Mouse (Mus musculus) heart, postnatal 25 days (tissue): ENCODE measurements at regions not wholly inside any gene's neighbourhood (a gene's known extent, or its start where the extent isn't known, plus 50 kb on each side); places are given as distances from the start of the nearest gene placed in this dataset.

ENCODE experiments used
- DNase-seq: peaks from one replicate; pipeline ENCODE4 v3.0.0; 2022; ENCODE audit warnings: low spot score
- intact Hi-C: fragments of 180-260 bp; cut with DNase I; formaldehyde crosslinking; loops from one replicate; pipeline ENCODE4 v1.15.1; 2025

DNA sequence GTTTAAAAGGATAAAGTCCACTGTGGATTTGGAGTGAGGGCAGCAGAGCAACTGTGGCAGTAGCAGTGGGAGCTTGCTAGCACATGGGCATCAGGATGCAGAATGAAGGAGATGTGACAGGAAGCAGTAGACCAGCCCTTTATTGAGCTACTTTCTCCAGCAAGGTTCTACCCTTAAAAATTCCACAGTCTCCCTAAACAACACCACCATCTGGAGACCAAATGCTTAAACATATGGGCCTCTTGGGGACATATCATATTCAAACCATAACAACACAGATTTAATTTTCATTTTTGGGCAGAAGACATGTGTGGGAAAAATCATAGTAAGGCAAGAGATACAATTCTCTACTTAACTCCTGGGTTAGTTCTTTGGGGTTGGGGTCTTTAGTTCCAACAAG, 656.1 kb downstream of the Ets1 start:
- no peak for DNase-seq
- intact Hi-C loops: no loop called here

DNA sequence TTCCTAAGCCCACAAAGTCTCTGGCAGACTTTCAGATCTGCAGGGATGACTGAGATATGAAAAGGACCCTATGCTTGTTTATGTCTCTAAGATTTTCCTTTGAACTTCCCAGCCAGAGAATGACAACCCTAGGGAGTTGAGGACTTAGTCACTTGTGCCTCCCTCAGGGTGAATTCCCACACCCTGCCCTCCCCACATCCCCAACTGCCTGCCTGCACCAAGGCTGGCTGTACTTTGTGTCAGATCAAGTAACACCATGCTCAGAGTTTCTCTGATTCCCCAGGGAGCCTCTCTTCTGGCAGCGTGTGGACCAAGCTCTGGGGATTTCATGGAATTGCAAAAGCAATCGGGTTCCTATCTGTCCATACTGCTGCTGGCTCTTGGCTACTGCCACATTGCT, 659.9 kb downstream of the Ets1 start:
- DNase-seq: no peak
- intact Hi-C loops: no loop called here

- intact Hi-C loops: no loop called here
- no peak for DNase-seq
Observed at GRCm38 (mm10) chr9:33319525-33320025, 683.6 kb downstream of the Ets1 start.

DNA sequence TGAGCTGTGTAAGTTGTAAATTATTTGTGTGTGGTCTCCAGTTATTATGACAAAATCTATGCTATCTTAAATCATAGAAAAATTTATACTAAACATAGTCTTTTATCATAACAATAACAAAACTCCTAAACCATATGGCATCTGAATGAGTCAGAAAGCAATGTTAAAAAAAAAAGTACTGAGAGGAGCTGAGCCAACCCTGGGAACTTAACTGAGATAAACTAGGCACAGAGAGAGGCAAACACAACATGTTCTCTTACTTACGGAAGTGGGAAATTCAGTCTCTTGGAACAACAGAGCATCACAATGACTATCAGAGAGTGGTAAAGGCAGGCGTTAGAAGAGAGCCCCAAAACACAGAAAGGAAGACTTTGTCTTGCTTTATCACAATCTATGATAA, 691.7 kb downstream of the Ets1 start:
- intact Hi-C loops: no loop called here
- DNase-seq: no peak

- no peak for DNase-seq
- intact Hi-C loops: no loop called here
Observed at GRCm38 (mm10) chr9:33350258-33350657, 714.2 kb downstream of the Ets1 start.

DNA sequence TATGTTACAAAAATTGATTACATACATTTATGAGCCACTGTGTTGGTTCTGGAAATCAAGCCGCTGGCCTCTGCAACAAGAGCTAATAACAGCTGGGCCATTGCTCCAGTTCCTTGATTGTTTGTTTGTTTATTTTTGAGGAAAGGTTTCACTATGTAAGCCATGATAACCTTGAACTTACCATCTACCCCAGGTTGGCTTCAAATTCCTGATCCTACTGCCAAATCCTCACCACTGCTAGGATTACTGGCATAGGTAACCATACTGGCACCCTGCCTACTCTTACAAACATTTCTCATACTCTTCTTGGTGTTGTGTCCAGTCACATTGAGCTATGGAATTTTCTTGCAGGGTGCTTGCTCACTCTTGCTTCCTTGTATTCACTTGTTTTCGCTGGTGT, 720.6 kb downstream of the Ets1 start:
- DNase-seq: no peak
- intact Hi-C loops: no loop called here

GRCm38 (mm10) chr9:33360966-33361365, 724.9 kb downstream of the Ets1 start:
- intact Hi-C loops: no loop called here
- DNase-seq: no peak

DNA sequence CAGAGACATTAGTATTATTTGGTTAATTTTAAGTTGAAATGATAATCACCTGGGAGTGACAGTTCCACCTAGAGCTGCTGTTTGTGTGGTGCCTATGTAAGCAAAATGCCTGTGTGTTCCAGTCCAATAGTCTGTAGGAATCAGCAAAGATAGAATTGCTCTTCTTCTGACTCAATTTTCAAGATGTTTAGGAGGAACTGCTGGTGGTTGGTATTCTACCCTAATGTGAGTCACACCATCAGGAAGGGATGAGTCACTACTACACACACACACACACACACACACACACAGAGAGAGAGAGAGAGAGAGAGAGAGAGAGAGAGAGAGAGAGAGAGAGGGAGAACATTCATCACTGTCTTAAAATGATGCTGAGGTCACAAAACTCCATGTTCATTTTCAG, 753.1 kb downstream of the Ets1 start:
- DNase-seq: no peak
- intact Hi-C loops: no loop called here

DNA sequence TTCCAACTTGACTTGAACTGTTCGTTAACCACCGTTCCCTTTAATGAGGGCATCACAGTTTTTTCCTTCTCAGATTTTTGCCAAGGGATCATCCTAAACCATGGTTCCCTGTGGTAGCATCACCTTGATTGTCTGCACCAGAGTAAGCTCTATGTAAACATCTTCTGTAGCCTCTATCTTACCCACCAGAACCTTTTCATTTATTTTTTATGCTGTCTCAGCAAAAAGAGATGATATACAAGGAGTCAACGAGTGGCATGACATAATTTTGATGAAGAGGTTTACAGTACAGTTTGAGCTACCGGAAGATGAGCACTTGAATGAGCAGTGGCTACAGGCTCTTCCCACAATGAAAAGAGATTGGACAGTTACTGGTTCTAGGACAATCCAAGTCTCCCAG, 768.7 kb downstream of the Ets1 start:
- no peak for DNase-seq
- intact Hi-C loops: no loop called here

DNA sequence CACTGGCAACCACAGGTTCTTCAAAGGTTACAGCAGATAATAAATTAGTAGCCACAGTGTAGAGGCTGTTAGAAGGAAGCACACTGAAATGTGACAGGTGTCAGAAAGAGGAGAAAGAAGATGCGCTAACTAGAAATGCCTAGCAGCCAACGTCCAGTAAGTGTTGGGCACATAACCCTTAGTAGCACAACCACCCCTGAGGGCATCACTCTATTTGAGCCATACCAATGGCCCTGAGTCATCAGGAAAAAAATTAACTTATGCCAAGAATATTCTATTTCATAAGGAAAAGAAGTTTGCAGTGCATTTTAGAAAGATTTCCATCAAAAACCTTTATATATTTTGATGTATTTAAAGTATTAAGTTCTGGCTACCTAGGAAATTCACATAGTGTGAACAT, 771.5 kb downstream of the Ets1 start:
- intact Hi-C loops: no loop called here
- no peak for DNase-seq

GRCm38 (mm10) chr9:33423781-33424180, 787.8 kb downstream of the Ets1 start:
- no peak for DNase-seq
- intact Hi-C loops: no loop called here

DNA sequence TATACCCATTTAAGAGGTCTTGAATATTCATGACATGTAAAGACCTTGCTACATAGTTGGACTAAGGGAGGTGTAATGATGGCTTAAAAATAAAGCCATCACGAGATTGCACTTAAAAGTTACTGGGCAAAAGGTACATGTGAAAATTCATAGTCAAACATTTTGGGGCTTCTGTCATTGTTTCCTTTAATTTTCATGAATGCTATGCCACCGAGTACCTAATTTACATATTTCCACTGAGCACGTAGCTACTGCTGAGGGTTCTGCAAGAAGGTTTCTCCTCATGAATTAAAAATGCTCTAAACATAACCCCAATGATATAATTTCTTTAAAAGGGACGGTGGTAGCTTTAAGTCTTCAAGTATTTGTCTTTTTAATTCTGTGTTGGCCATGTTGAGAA, 800.4 kb downstream of the Ets1 start:
- intact Hi-C loops: no loop called here
- no peak for DNase-seq

- intact Hi-C loops: no loop called here
- DNase-seq: no peak
Observed at GRCm38 (mm10) chr9:33442266-33442665, 806.2 kb downstream of the Ets1 start.

DNA sequence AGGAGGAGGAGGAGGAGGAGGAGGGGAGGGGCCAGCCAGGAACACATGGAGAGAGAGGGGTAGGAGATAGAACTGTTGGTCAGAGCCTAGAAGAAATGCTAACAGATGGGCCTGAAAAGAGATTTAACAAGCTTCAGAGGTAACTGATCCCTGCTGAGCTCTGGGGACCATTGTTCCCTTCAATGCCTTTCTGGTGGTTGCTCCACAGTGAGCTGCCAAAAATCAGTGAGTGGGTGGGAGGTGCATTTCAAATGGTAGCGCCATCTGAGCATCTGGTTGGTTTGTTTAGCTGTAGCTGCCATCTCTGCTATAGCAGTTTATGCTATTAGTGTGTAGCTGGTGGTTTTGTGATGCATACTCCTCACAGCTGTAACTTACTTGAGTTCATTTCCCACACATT, 809.9 kb downstream of the Ets1 start:
- intact Hi-C loops: no loop called here
- DNase-seq: no peak

DNA sequence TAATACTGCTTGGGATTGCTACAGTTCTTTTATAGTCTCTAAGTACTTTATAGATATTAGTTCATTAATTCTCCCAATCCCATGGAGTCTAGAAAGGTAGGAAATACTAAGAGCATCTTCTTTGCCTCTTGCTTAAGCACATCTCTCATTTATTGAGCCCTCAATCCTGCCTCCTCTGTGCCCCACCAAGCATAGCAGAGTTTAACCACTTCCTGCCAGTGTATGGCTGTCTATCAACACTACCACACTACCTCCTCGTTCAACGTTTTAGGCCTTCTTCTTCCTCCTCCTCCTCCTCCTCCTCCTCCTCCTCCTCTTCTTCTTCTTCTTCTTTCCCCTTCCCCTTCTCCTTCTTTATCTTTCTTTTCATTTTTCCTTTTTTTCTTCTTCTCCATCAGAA, 839.1 kb downstream of the Ets1 start:
- intact Hi-C loops: no loop called here
- DNase-seq: no peak

DNA sequence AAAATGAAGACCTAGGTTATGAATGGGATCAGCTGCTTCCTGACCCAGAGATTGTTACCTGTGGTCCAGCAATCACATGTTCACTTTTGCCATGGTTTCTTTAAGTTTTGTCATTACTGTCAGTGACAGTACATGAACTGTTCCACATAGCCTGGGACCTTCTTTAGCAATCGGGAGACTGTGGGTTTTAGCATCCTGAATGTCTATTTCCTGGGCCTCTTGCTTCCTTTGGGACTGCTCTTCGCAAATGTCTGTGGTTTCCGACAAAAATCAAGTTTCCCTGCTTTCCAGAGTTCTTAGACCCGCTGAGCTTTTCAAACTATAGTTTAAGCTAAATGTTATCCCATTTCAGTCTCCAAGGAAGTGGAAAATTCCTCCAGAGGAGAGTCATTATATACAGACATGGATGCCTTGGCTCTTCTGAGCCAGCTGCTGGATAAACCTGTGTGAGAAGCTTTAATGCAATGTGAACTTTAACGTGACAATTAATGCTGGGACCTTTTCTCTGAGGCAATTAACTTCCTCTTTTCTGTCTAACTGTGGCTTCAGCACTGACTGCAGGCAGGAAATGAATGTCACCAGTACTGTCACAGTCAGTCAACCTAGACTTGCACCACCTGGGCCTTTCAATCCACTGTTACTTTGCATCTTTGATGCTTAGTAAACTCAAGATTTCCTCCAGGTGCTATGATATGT, 847.0 kb downstream of the Ets1 start:
- intact Hi-C loops: no loop called here
- no peak for DNase-seq

DNA sequence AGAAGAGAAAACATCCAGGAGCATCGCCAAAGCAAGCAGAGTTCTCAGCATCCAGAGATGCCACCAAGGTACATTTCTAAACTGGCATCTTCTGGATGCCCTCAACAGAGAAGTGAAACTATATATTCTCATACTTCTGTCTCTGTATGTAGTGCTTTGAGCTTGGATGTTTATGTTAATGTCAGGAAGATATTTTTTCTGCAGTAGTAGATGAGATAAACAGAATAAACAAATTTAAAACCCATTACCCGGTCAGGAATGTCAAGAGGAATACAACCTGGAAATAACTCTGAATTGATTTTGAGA, 847.5 kb downstream of the Ets1 start:
- no peak for DNase-seq
- intact Hi-C loops: no loop called here

DNA sequence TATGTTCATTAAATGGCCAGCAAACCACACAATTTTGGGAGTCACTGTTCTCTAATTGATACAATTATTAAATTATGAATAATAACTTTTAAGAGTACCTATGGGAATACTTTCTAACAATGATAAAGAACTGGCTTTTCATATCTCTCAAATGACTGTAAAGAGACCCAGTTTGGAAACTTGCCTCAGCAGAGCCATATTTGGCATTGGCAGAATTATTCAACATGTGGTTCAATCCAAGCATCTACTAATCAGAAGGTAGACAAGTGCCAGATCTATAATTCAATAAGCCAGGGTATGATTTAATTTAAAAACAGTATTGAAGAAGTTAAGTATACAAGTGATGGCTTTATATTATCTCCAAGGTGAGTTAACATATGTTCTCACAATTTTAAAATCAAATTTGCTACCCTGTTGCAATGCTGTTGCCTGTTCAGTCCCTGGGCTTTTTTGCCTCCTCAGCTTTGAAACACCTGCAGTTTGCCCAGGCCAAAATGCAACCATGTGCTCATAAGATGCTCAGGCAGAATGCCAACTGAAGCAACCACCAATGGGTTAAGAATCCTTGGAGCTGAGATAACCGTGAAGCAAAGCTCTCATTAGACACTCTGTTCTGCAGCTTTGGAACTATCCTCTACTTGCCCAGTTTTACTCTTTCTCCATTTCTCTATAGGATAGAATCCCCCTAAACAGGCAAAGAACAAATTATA, 897.2 kb downstream of the Ets1 start:
- intact Hi-C loops: no loop called here
- DNase-seq: no peak

GRCm38 (mm10) chr9:33543301-33543700, 907.3 kb downstream of the Ets1 start:
- intact Hi-C loops: no loop called here
- no peak for DNase-seq

DNA sequence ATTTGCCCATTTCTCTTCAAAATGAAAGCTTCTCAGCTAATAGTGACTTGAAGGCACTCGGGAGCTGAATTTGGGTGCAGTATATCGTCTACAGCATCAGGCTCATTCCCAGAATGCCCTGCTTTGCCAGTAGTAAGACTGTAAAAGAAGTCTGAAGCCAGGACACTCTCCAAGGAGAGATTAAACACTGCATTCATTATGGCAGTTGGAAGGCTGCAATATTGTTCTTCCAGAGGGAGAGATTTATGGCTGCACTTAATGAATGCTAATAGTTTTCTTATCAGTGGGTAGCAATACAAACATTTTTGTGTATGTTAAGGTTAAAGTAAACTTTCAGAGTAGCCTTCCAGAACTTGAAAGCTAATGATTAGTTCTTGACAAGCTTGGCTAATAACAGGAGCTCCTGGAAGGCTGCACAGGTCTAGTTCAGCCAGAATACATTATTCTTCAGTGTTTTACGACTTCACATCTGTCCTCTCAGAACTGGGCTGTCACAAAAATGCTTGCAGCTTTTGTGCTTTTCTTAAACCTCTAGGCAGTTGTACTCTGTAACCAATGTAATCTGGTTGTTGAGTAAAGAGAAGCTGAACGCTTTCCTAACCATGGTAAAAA, 910.2 kb downstream of the Ets1 start:
- DNase-seq: no peak
- intact Hi-C loops: no loop called here

- DNase-seq: no peak
Observed at GRCm38 (mm10) chr9:33549395-33549794, 913.4 kb downstream of the Ets1 start.

GRCm38 (mm10) chr9:33571990-33572389, 913.7 kb upstream of the Kirrel3 start:
- no peak for DNase-seq
- intact Hi-C loops: no loop called here

More at GRCm38 (mm10) chr9:33549395-33549794, 913.4 kb downstream of the Ets1 start:
- intact Hi-C loops: no loop called here
